Mouse (Mus musculus) left cerebral cortex, adult 2 months (tissue): Measurements from ENCODE around the gene Gnai2. TPM values are rescaled to one million over a fixed set of nuclear protein-coding genes. Genes with fewer than 3 reads are reported as not detected.
"Not testable (repeated sequence)": the region's sequence is repeated elsewhere in the genome, so short reads cannot be mapped to it uniquely, and the experiment has no call there.

ENCODE experiments used
- DNase-seq, 2 experiments: peaks; one replicate each; pipeline ENCODE4 v3.0.0; 2021 to 2022; ENCODE audit warnings: low spot score in 2 of 2, mixed read lengths in 1 of 2; ENCODE audit errors: extremely low spot score in 1 of 2
- H3K27ac ChIP-seq: fragments of 200-600 bp; 2 replicates; pipeline ENCODE4 v1.8.1; 2022
- H3K4me3 ChIP-seq: fragments of 200-600 bp; 2 replicates; pipeline ENCODE4 v1.8.1; 2022
- CTCF ChIP-seq: fragments of 200-600 bp; IDR thresholded peaks from 2 replicates; pipeline ENCODE4 v1.8.1; 2022; ENCODE audit warnings: antibody characterized with exemption, mild to moderate bottlenecking, moderate library complexity
- intact Hi-C: fragments of 180-260 bp; cut with DNase I; formaldehyde crosslinking; loops from one replicate; pipeline ENCODE4 v1.15.1; 2025
- long read RNA-seq, 2 experiments: library from polyadenylated mRNA; stranded (forward); transcript quantifications; one replicate each; pipeline ENCODE4 v2.0.0; 2021; ENCODE audit warnings: borderline mapping rate in 2 of 2
- total RNA-seq, 2 experiments: library from RNA; stranded (reverse); gene quantifications; 2 replicates each; pipeline ENCODE4 v1.2.3; 2021

Gene Gnai2
- total RNA-seq = 100 to 1,000 TPM; 201 to 213 TPM
- long read RNA-seq, experiment 1, transcript Gnai2-202 (9 exons, 1,777 nt) = minor isoform, 12 of 162 reads
- long read RNA-seq, experiment 1, transcript Gnai2-206 (2 exons, 595 nt) = minor isoform, 10 of 162 reads
- long read RNA-seq, experiment 1, transcript Gnai2-201 (9 exons, 2,215 nt) = major isoform, 127 of 162 reads
- long read RNA-seq, experiment 1, partial matches to known transcripts = 8 of 162 reads
- long read RNA-seq, experiment 1, other reads (novel, unspliced or antisense) = 5 of 162 reads
- long read RNA-seq, experiment 2, transcript Gnai2-202 (9 exons, 1,777 nt) = minor isoform, 12 of 160 reads
- long read RNA-seq, experiment 2, transcript Gnai2-206 (2 exons, 595 nt) = minor isoform, 12 of 160 reads
- long read RNA-seq, experiment 2, transcript Gnai2-201 (9 exons, 2,215 nt) = major isoform, 125 of 160 reads
- long read RNA-seq, experiment 2, partial matches to known transcripts = 5 of 160 reads
- long read RNA-seq, experiment 2, other reads (novel, unspliced or antisense) = 6 of 160 reads

- TF ChIP-seq CTCF = no peak; the same call in 1 of the 2 replicates
- intact Hi-C loops = no loop called here
- H3K4me3 ChIP-seq = peak within 1 kb of the TSS; percentile 84
- DNase-seq = peak; percentile 91 to 92
- peak within 1 kb of the TSS; percentile 87 for H3K27ac ChIP-seq
These were observed at the start of gene Gnai2 for GRCm38 (mm10) chr9:107635279-107636028. Gnai2 (minus strand) TSS chr9:107635367.

- intact Hi-C loops = no loop called here
- Histone ChIP-seq H3K27ac (no peak overlapping the region), H3K4me3 (no peak overlapping the region)
- no peak for TF ChIP-seq CTCF
- DNase-seq = no peak
These were observed 47.2 kb upstream of the Gnai2 start for GRCm38 (mm10) chr9:107682405-107682804.

GRCm38 (mm10) chr9:107679501-107679900 lies 44.3 kb upstream of the Gnai2 start, which contains the start of gene Gnat1:
Gnat1 (minus strand) TSS chr9:107679712.
- TF ChIP-seq CTCF = no peak
- intact Hi-C loops = no loop called here
- H3K27ac ChIP-seq = no peak within 1 kb of the TSS

GRCm38 (mm10) chr9:107678861-107679260 lies 43.7 kb upstream of the Gnai2 start:
- no peak for DNase-seq
- Histone ChIP-seq H3K27ac (no peak overlapping the region), H3K4me3 (no peak overlapping the region)
- intact Hi-C loops = no loop called here
- TF ChIP-seq CTCF = no peak

More at GRCm38 (mm10) chr9:107679501-107679900, 44.3 kb upstream of the Gnai2 start, which contains the start of gene Gnat1:
- DNase-seq = no peak
- no peak within 1 kb of the TSS for H3K4me3 ChIP-seq

DNA sequence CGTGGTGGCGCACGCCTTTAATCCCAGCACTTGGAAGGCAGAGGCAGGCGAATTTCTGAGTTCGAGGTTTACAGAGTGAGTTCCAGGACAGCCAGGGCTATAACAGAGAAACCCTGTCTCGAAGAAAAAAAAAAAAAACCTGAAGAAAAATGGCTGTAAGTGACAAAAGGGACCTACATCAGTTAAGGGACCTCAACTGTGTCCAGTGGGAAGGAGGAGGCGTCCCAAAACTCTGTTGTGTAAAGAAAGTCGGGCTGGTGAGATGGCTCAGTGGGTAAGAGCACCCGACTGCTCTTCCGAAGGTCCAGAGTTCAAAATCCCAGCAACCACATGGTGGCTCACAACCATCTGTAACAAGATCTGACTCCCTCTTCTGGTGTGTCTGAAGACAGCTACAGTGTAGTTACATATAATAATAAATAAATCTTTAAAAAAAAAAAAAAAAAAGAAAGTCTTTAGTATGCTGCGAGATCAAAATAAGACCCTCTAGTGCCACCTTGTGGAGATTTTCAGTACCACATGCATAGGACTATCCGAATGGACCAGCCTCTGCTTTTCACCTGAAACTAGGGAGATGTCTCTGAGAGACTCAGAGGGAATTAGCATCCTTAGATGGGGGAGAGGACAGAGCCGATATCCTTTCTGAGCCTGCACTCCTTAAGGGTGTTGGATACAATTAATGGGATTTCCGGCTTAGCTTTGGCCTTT lies 42.8 kb upstream of the Gnai2 start:
- intact Hi-C loops = loop anchor here (1.0 to 2.0 kb wide), 2 partner anchors 31 to 76 kb away; no protein-coding TSS in a partner anchor
- DNase-seq = peak; percentile 74 to 80

GRCm38 (mm10) chr9:107677091-107677784 lies 42.1 kb upstream of the Gnai2 start:
- peak; percentile 63 for TF ChIP-seq CTCF
- Histone ChIP-seq H3K27ac (no peak overlapping the region), H3K4me3 (no peak overlapping the region)
- DNase-seq = no peak
- intact Hi-C loops = loop anchor here (1.0 to 2.0 kb wide), 2 partner anchors 32 to 75 kb away; no protein-coding TSS in a partner anchor

More for the DNA sequence above, 42.8 kb upstream of the Gnai2 start:
- peak; percentile 70 for TF ChIP-seq CTCF
- H3K4me3 ChIP-seq, H3K27ac ChIP-seq: not testable (repeated sequence)

GRCm38 (mm10) chr9:107676302-107676701 lies 41.1 kb upstream of the Gnai2 start:
- H3K27ac ChIP-seq = no peak overlapping the region
- peak overlapping the region; percentile 46 for H3K4me3 ChIP-seq
- intact Hi-C loops = loop anchor here (1.0 to 2.0 kb wide), 2 partner anchors 31 to 32 kb away; no protein-coding TSS in a partner anchor
- no peak for TF ChIP-seq CTCF
- no peak for DNase-seq

DNA sequence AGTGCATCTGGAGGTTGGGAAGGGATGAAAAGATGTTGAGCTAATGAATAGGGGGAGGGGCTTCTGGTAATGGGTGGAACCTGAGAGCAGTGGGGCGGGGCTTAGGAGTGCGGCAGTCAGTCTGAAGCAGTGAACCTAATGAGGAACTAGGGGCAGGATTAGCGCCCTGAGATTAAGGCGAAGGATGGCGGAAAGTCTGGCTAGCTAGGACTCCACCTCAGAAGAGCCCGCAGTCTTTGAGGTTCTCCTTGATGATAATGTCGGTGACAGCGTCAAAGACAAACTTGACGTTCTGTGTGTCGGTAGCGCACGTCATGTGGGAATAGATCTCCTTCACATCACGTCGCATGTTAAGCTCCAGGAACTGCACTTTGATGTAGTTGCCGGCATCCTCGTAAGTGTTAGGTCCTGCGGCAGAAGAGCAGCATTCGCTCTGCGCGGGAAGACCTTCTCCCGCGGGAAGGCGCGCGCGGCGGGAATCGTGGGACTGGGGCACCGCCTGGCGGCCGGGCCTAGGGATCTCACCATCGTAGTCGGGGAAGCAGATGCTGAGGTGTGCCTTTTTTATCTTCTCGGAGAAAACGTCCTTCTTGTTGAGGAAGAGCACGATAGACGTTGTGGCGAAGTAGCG lies 40.6 kb upstream of the Gnai2 start:
- TF ChIP-seq CTCF = peak; percentile 91
- intact Hi-C loops = loop anchor here (1.0 to 2.0 kb wide), 2 partner anchors 30 to 33 kb away; no protein-coding TSS in a partner anchor
- peak; percentile 74 to 80 for DNase-seq
- H3K4me3 ChIP-seq = peak overlapping the region; percentile 46
- no peak overlapping the region for H3K27ac ChIP-seq

GRCm38 (mm10) chr9:107674609-107675429 lies 39.7 kb upstream of the Gnai2 start:
- Histone ChIP-seq H3K27ac (no peak overlapping the region), H3K4me3 (no peak overlapping the region)
- intact Hi-C loops = no loop called here
- no peak for DNase-seq
- no peak for TF ChIP-seq CTCF
